Mouse (Mus musculus) ES-Bruce4 (cell line): ENCODE measurements around the gene Asb1. TPM values are rescaled to one million over a fixed set of nuclear protein-coding genes. Genes with fewer than 3 reads are reported as not detected.

ENCODE experiments used
- H3K27ac ChIP-seq: 2 replicates; pipeline ENCODE4 v1.5.1; 2012; ENCODE audit warnings: low read length, inconsistent platforms; ENCODE audit not compliant: insufficient read depth
- H3K27me3 ChIP-seq: 2 replicates; pipeline ENCODE4 v1.6.1; 2012; ENCODE audit warnings: mild to moderate bottlenecking, low read length, inconsistent platforms; ENCODE audit not compliant: control insufficient read depth, poor library complexity, insufficient read depth, severe bottlenecking
- H3K36me3 ChIP-seq: 2 replicates; pipeline ENCODE4 v1.6.1; 2012; ENCODE audit warnings: inconsistent platforms, mild to moderate bottlenecking, low read length, moderate library complexity; ENCODE audit not compliant: control insufficient read depth, poor library complexity, insufficient read depth, severe bottlenecking
- H3K4me1 ChIP-seq: one replicate; pipeline ENCODE4 v1.8.1; 2011; ENCODE audit warnings: low read length; ENCODE audit not compliant: control insufficient read depth, insufficient read depth
- H3K4me3 ChIP-seq: 2 replicates; pipeline ENCODE4 v1.5.1; 2011; ENCODE audit warnings: low read depth, mild to moderate bottlenecking, low read length
- H3K9ac ChIP-seq: 2 replicates; pipeline ENCODE4 v1.6.1; 2012; ENCODE audit warnings: low read depth, mild to moderate bottlenecking, inconsistent platforms; ENCODE audit not compliant: poor library complexity, severe bottlenecking
- H3K9me3 ChIP-seq: replicated peaks from 2 replicates; pipeline ENCODE4 v1.6.1; 2012; ENCODE audit warnings: mild to moderate bottlenecking, low read length, inconsistent platforms; ENCODE audit not compliant: control insufficient read depth, poor library complexity, insufficient read depth, severe bottlenecking
- CTCF ChIP-seq: IDR thresholded peaks from one replicate; pipeline ENCODE4 v1.8.1; 2011; ENCODE audit warnings: low read depth, low read length
- EP300 ChIP-seq: IDR thresholded peaks from 2 replicates; pipeline ENCODE4 v1.6.1; 2011; ENCODE audit warnings: low read depth, low read length; ENCODE audit not compliant: insufficient read depth
- POLR2A ChIP-seq: IDR thresholded peaks from one replicate; pipeline ENCODE4 v1.8.1; 2011; ENCODE audit warnings: low read length; ENCODE audit not compliant: insufficient read depth
- polyA plus RNA-seq: library from polyadenylated mRNA; stranded (reverse); fragments of >200 nt; gene quantifications from 2 replicates; pipeline ENCODE4 v1.2.4, GENCODE M21; 2011; ENCODE audit warnings: low read depth; ENCODE audit not compliant: missing spikeins, insufficient read depth, insufficient read length

Asb1 gene
- polyA plus RNA-seq, 1 experiment: 9.5 TPM

DNA sequence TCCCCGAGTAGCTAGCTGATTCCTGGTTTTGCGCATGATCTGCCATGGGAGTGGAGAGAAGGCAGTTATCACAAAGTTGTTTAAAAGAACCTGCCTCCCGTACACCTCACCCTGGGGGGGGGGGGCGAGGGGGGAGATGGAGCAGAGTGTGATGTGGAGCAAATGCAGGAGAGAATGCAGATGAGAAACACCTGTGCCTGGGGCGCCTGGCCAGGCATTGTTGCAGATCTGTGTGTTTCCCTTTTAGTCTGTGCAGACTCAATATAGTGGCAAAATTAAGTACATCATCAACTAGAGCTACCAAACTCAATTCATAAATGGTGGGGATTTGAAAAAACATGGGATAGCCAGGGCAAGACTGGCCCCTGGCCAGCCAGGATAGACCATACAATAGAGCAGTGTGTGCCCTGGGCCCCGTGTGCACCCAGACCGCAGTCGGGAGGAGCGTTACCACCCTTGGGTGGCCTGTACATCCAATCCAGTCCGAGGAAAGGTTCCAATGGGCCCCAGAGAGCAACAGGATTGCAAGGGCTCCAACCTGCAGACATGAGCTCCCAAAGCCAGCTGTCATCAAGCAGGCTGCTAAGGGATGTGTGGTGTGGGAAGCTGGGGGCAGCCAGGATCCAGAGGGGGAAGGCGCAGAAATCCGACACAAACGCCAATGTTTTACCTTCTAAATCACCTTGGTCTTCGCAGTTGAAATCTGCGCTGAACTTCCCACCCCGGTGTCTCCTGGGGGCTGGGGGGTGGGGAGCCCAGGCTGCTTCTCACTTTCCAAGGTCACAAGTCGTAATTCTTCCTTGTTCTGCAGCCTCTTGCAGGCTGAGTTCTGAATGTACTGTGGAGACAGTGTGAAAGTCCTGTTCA, 44.9 kb downstream of the Asb1 start:
- no peak overlapping the region for H3K4me3 ChIP-seq
- no peak overlapping the region for H3K27ac ChIP-seq
- H3K27me3 ChIP-seq: no peaks in the 10 kb centered on the region
- no peaks in the 10 kb centered on the region for H3K36me3 ChIP-seq
- H3K4me1 ChIP-seq: no peaks in the 10 kb centered on the region
- no peaks in the 10 kb centered on the region for H3K9me3 ChIP-seq
- no peak overlapping the region for H3K9ac ChIP-seq
- TF ChIP-seq POLR2A: no peak
- TF ChIP-seq EP300: no peak
- no peak for TF ChIP-seq CTCF

DNA sequence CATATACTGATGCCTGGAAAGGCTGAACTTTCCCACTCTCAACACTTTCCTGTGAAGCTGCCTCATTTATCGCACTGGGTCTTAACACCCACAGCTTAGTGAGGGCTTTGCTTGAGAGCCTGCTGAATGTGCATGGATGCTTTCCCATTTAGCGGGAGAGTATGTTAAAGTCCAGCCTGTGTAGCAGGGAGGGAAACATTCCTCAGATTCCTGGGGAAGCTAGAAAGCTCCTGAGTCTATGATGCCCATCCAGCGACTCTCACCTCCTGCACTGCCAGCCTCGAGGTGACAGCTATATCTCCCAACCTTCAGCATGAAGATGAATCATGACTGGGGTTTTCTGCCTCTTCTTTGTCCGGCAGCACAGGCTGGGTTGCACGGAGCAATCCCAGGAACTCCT, 49.4 kb downstream of the Asb1 start:
- Histone ChIP-seq H3K27ac (no peak overlapping the region), H3K36me3 (no peaks in the 10 kb centered on the region), H3K9me3 (no peaks in the 10 kb centered on the region), H3K9ac (no peak overlapping the region), H3K4me3 (no peak overlapping the region), H3K27me3 (no peaks in the 10 kb centered on the region), H3K4me1 (no peaks in the 10 kb centered on the region)
- no peak for TF ChIP-seq CTCF
- TF ChIP-seq POLR2A: no peak

DNA sequence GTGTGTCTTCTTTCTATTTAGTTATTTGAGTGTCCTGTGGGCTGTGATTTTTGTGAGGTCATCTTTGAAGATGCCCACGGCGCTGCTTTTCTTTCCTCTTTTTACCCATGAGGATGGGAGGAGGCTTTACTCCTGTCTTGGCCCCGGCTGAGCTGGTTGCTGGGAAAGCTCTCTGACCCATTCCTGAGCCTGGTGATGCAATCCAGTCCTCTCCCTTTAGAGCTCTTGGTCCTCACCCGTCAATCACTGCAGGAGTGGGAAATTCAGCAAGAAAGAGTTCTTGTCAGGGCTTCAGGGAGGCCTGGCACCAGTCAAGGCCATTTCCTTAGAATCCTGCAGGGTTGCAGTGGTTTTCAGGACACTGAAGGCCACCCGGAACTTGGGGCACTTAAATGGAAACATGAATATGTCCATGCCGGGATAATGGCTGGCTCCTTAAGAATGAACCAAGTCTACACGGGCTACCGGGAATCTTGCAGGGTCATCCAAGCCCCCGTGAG, 55.2 kb downstream of the Asb1 start:
- Histone ChIP-seq H3K9ac (no peak overlapping the region), H3K4me1 (no peaks in the 10 kb centered on the region), H3K36me3 (no peaks in the 10 kb centered on the region), H3K4me3 (no peak overlapping the region), H3K27ac (no peak overlapping the region), H3K27me3 (no peaks in the 10 kb centered on the region), H3K9me3 (no peaks in the 10 kb centered on the region)
- TF ChIP-seq CTCF (no peak), POLR2A (no peak), EP300 (no peak)

DNA sequence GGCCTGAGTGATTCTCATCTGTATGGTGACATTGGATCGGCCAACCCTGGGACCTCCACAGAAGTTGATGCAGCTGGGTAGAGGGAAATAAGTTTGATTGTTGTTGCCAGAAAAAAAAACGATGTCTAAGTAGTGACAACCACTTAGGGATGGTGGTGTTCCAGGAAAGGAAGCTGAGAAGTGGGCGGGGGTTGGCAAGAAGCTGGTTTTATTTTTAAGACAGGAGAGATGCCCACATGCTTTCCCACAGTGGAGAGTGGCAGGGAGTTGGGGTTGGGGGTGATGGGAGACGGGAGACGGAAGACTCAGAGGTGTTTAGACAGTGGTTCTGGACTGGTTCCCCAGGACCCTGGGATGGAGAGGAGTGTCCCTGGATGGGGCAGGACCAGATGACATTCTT, 57.3 kb downstream of the Asb1 start:
- H3K4me3 ChIP-seq: no peak overlapping the region
- TF ChIP-seq CTCF (no peak), POLR2A (no peak), EP300 (no peak)
- H3K27me3 ChIP-seq: no peaks in the 10 kb centered on the region
- no peak overlapping the region for H3K27ac ChIP-seq
- no peak overlapping the region for H3K9ac ChIP-seq
- H3K4me1 ChIP-seq: no peaks in the 10 kb centered on the region
- H3K9me3 ChIP-seq: no peaks in the 10 kb centered on the region
- H3K36me3 ChIP-seq: no peaks in the 10 kb centered on the region

DNA sequence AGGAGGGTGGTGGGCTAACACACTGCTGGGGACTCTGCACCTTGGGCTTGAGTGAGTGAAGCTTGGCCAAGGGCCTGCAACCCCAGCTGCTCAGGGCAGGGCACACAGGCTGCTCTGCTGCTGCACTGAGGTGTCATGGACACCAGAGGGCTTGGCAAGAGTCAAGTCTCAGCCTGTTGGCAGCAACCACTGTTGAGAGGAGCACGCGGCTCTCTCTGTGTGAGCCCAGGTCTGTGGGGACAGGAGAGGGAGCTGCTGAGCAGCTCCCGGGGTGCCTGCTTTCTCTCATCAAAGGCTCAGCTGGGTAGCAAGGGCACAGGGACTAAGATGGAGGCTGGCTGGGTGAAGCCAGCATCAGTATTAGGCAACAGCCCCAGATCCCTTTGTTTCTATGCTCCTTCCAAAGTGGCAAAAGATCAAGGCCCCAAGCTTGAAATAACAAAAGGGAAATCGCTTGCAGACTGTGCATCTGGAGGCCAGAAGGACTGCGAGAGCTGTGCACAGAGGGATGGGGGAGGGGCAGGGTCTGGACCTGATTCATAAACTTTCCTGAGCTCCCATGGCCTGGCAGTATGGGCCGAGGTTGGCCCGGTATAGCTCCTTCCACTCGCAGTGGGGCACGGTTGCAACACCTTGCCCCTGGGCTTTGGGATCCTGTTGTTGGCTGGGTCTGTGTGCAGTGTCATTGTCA, 60.5 kb downstream of the Asb1 start:
- H3K4me3 ChIP-seq: no peak overlapping the region
- no peak overlapping the region for H3K27ac ChIP-seq

More for the DNA sequence above, 60.5 kb downstream of the Asb1 start:
- Histone ChIP-seq H3K9me3 (no peaks in the 10 kb centered on the region), H3K36me3 (no peaks in the 10 kb centered on the region), H3K27me3 (no peaks in the 10 kb centered on the region), H3K4me1 (no peaks in the 10 kb centered on the region), H3K9ac (no peak overlapping the region)
- no peak for TF ChIP-seq POLR2A
- peak; percentile 4 for TF ChIP-seq CTCF
